Mouse (Mus musculus): ENCODE data around the gene Glrp1.

- TF ChIP-seq CTCF (IDR thresholded peaks at IDR 0.05; ENCODE audit: borderline replicate concordance, control insufficient read depth, extremely low read depth, insufficient read depth, low read length, poor library complexity) (no peak), POLR2A (IDR thresholded peaks at IDR 0.05; ENCODE audit: control insufficient read depth, extremely low read depth, insufficient read depth, low read length, poor library complexity) (no peak)
Observed at GRCm38 (mm10) chr1:88476554-88477085, 33.2 kb downstream of the Glrp1 start.
